Mouse (Mus musculus): Measurements from ENCODE around the gene Rbks. TPM values are rescaled to one million over a fixed set of nuclear protein-coding genes. Genes with fewer than 3 reads are reported as not detected.

Rbks gene
- polyA plus RNA-seq, 1 experiment, result 1.4 TPM

- H3K27me3 ChIP-seq (ENCODE audit: control insufficient read depth, insufficient read depth, low read length, poor library complexity, severe bottlenecking), result no peaks in the 10 kb centered on the region
- peaks cover 7% of the 10 kb centered on the region for H3K36me3 ChIP-seq (ENCODE audit: control insufficient read depth, insufficient read depth, low read length, poor library complexity, severe bottlenecking)
- no peak overlapping the region for H3K4me3 ChIP-seq (ENCODE audit: low read depth, low read length)
- no peaks in the 10 kb centered on the region for H3K9me3 ChIP-seq (replicated peaks; ENCODE audit: control insufficient read depth, insufficient read depth, low read length, poor library complexity, severe bottlenecking)
- H3K9ac ChIP-seq (ENCODE audit: low read depth, poor library complexity, severe bottlenecking), result no peak overlapping the region
- H3K4me1 ChIP-seq (ENCODE audit: control insufficient read depth, insufficient read depth, low read length), result no peaks in the 10 kb centered on the region
- TF ChIP-seq CTCF (IDR thresholded peaks at IDR 0.05; ENCODE audit: low read depth, low read length) (no peak), EP300 (IDR thresholded peaks at IDR 0.05; ENCODE audit: insufficient read depth, low read depth, low read length) (no peak), POLR2A (IDR thresholded peaks at IDR 0.05; ENCODE audit: insufficient read depth, low read length) (no peak)
- H3K27ac ChIP-seq (ENCODE audit: insufficient read depth, low read length), result no peak overlapping the region
Measured at GRCm38 (mm10) chr5:31704971-31705370, 7.5 kb upstream of the Rbks start.

- Histone ChIP-seq H3K4me1 (ENCODE audit: control insufficient read depth, insufficient read depth, low read length) (no peaks in the 10 kb centered on the region), H3K27me3 (ENCODE audit: control insufficient read depth, insufficient read depth, low read length, poor library complexity, severe bottlenecking) (no peaks in the 10 kb centered on the region), H3K9ac (ENCODE audit: low read depth, poor library complexity, severe bottlenecking) (no peak overlapping the region), H3K4me3 (ENCODE audit: low read depth, low read length) (no peak overlapping the region), H3K27ac (ENCODE audit: insufficient read depth, low read length) (no peak overlapping the region), H3K9me3 (replicated peaks; ENCODE audit: control insufficient read depth, insufficient read depth, low read length, poor library complexity, severe bottlenecking) (no peaks in the 10 kb centered on the region), H3K36me3 (ENCODE audit: control insufficient read depth, insufficient read depth, low read length, poor library complexity, severe bottlenecking) (peaks cover 7% of the 10 kb centered on the region)
- TF ChIP-seq CTCF (IDR thresholded peaks at IDR 0.05; ENCODE audit: low read depth, low read length) (no peak), EP300 (IDR thresholded peaks at IDR 0.05; ENCODE audit: insufficient read depth, low read depth, low read length) (no peak), POLR2A (IDR thresholded peaks at IDR 0.05; ENCODE audit: insufficient read depth, low read length) (no peak)
Measured at GRCm38 (mm10) chr5:31699397-31699796, 2.0 kb upstream of the Rbks start.

GRCm38 (mm10) chr5:31698931-31699330 is 1.5 kb upstream of the Rbks start:
- no peak overlapping the region for H3K27ac ChIP-seq (ENCODE audit: insufficient read depth, low read length)
- H3K9me3 ChIP-seq (replicated peaks; ENCODE audit: control insufficient read depth, insufficient read depth, low read length, poor library complexity, severe bottlenecking), result no peaks in the 10 kb centered on the region
- H3K4me1 ChIP-seq (ENCODE audit: control insufficient read depth, insufficient read depth, low read length), result no peaks in the 10 kb centered on the region
- TF ChIP-seq EP300 (IDR thresholded peaks at IDR 0.05; ENCODE audit: insufficient read depth, low read depth, low read length) (no peak), POLR2A (IDR thresholded peaks at IDR 0.05; ENCODE audit: insufficient read depth, low read length) (no peak), CTCF (IDR thresholded peaks at IDR 0.05; ENCODE audit: low read depth, low read length) (no peak)
- H3K27me3 ChIP-seq (ENCODE audit: control insufficient read depth, insufficient read depth, low read length, poor library complexity, severe bottlenecking), result no peaks in the 10 kb centered on the region
- peak overlapping the region; percentile 81 for H3K9ac ChIP-seq (ENCODE audit: low read depth, poor library complexity, severe bottlenecking)
- peaks cover 5% of the 10 kb centered on the region for H3K36me3 ChIP-seq (ENCODE audit: control insufficient read depth, insufficient read depth, low read length, poor library complexity, severe bottlenecking)
- no peak overlapping the region for H3K4me3 ChIP-seq (ENCODE audit: low read depth, low read length)

GRCm38 (mm10) chr5:31698297-31698726 is 885 bp upstream of the Rbks start:
- H3K27me3 ChIP-seq (ENCODE audit: control insufficient read depth, insufficient read depth, low read length, poor library complexity, severe bottlenecking), result no peaks in the 10 kb centered on the region
- H3K4me1 ChIP-seq (ENCODE audit: control insufficient read depth, insufficient read depth, low read length), result no peaks in the 10 kb centered on the region
- H3K9ac ChIP-seq (ENCODE audit: low read depth, poor library complexity, severe bottlenecking), result peak overlapping the region; percentile 81
- no peaks in the 10 kb centered on the region for H3K9me3 ChIP-seq (replicated peaks; ENCODE audit: control insufficient read depth, insufficient read depth, low read length, poor library complexity, severe bottlenecking)
- TF ChIP-seq EP300 (IDR thresholded peaks at IDR 0.05; ENCODE audit: insufficient read depth, low read depth, low read length) (peak; percentile 45; the same call in 1 of the 2 replicates), POLR2A (IDR thresholded peaks at IDR 0.05; ENCODE audit: insufficient read depth, low read length) (no peak), CTCF (IDR thresholded peaks at IDR 0.05; ENCODE audit: low read depth, low read length) (no peak)
- H3K27ac ChIP-seq (ENCODE audit: insufficient read depth, low read length), result peak overlapping the region; percentile 69
- H3K4me3 ChIP-seq (ENCODE audit: low read depth, low read length), result peak overlapping the region; percentile 90
- peaks cover 4% of the 10 kb centered on the region for H3K36me3 ChIP-seq (ENCODE audit: control insufficient read depth, insufficient read depth, low read length, poor library complexity, severe bottlenecking)

GRCm38 (mm10) chr5:31697644-31698296 is 343 bp upstream of the Rbks start, which contains the start of gene Babam2:
Gene Babam2 (plus strand): TSS chr5:31697684.
- Histone ChIP-seq H3K4me1 (ENCODE audit: control insufficient read depth, insufficient read depth, low read length) (no peaks in the 10 kb centered on the region), H3K27me3 (ENCODE audit: control insufficient read depth, insufficient read depth, low read length, poor library complexity, severe bottlenecking) (no peaks in the 10 kb centered on the region), H3K4me3 (ENCODE audit: low read depth, low read length) (peak within 1 kb of the TSS; percentile 92), H3K36me3 (ENCODE audit: control insufficient read depth, insufficient read depth, low read length, poor library complexity, severe bottlenecking) (peaks cover 3% of the 10 kb centered on the region), H3K27ac (ENCODE audit: insufficient read depth, low read length) (peak within 1 kb of the TSS; percentile 69), H3K9ac (ENCODE audit: low read depth, poor library complexity, severe bottlenecking) (peak within 1 kb of the TSS; percentile 81), H3K9me3 (replicated peaks; ENCODE audit: control insufficient read depth, insufficient read depth, low read length, poor library complexity, severe bottlenecking) (no peaks in the 10 kb centered on the region)
- TF ChIP-seq POLR2A (IDR thresholded peaks at IDR 0.05; ENCODE audit: insufficient read depth, low read length) (peak; percentile 6), CTCF (IDR thresholded peaks at IDR 0.05; ENCODE audit: low read depth, low read length) (no peak)

- Histone ChIP-seq H3K27me3 (ENCODE audit: control insufficient read depth, insufficient read depth, low read length, poor library complexity, severe bottlenecking) (no peaks in the 10 kb centered on the region), H3K4me1 (ENCODE audit: control insufficient read depth, insufficient read depth, low read length) (no peaks in the 10 kb centered on the region), H3K4me3 (ENCODE audit: low read depth, low read length) (no peak overlapping the region), H3K27ac (ENCODE audit: insufficient read depth, low read length) (no peak overlapping the region), H3K9me3 (replicated peaks; ENCODE audit: control insufficient read depth, insufficient read depth, low read length, poor library complexity, severe bottlenecking) (no peaks in the 10 kb centered on the region), H3K36me3 (ENCODE audit: control insufficient read depth, insufficient read depth, low read length, poor library complexity, severe bottlenecking) (no peaks in the 10 kb centered on the region), H3K9ac (ENCODE audit: low read depth, poor library complexity, severe bottlenecking) (no peak overlapping the region)
- TF ChIP-seq CTCF (IDR thresholded peaks at IDR 0.05; ENCODE audit: low read depth, low read length) (no peak), POLR2A (IDR thresholded peaks at IDR 0.05; ENCODE audit: insufficient read depth, low read length) (no peak), EP300 (IDR thresholded peaks at IDR 0.05; ENCODE audit: insufficient read depth, low read depth, low read length) (no peak)
Measured at GRCm38 (mm10) chr5:31693191-31693590, 4.2 kb downstream of the Rbks start.

Measured in ES-Bruce4 (cell line).